Mouse (Mus musculus): ENCODE results near the gene Armc7.
"Not testable (repeated sequence)": the region's sequence is repeated elsewhere in the genome, so short reads cannot be mapped to it uniquely, and the experiment has no call there.

The Armc7 gene

GRCm38 (mm10) chr11:115475025-115475757 lies at the start of gene Armc7:
Gene Armc7 (plus strand): TSS chr11:115475667.
- DNase-seq: peak; percentile 90 to 93

DNA sequence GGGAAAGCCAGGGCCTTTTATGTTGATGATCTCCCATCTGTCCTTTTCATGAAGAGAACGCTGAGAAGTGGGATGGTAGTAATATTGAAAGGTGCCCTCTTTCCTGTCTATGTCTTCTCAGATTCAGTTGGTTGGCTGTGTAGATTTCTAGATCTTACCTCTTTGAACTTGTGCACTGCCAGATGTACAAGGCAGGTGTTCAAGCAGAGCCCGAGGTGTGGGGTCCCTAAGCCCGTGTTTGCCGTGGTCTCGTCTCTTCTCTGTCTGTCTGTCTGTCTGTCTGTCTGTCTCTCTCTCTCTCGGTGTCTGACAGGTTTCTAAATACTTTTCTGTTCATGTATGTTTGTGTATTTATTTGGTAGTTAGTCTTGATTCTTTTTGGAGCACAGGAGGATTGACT lies 49.8 kb upstream of the Armc7 start:
- no peak for DNase-seq

DNA sequence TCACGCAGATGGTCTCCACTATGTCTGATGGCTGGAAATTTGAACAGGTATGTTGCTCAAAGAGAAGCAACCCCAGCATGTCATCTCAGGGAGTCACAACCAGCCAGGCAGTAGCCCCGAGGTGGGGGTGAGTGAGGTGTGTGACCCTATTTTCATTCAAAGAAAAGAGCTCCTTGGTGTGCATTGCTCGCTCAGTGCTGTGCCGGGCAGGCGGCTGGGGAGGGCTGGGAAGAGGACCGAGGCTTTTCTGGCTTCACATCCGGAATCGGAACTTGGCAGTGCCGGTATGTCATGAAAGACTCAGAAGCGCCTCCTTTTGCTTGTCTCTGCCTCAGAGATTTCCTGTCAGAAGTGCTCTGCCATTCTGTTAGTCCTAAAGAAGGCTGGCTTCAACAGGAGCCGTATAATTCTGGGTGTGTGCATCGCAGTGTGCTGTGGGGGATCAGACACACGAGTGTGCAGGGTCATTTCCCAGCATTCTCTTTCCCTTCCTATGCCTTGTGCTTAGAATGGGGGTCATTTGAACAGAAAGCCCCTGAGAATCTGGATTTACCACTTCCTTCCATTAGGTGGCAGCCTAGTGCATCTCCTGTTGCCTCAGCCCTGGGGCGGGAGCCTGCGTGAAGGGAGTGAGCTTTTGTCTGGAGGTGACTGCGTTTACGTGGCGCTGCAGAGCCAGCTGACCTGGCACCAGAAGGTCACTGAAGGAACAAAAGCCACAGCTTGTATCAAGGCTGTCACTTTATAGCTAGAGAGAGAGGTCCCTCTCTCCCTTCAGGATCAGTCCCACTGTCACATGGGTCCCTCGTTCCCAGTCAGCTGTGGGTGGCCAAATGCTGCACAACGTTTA lies 47.8 kb upstream of the Armc7 start:
- DNase-seq: peak; percentile 76 to 77

DNA sequence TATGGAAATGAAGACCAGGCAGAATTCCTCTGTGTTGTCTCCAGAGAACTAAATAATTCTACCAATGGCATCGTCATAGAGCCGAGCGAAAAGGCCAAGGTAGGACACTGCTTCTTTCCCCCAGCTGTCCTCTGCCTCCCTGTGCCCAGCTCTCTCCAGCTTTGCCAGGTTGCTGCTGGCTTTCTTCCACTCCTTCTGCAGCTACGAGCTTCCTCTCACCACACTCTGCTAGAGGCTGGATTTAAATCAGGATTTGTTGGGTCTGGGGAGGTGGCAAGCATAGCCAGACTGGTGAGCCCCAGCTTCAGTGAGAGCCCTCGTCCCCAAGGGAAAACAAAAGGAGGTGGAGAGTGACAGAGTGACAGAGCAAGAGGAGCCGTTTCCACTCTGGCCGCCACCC lies 46.2 kb upstream of the Armc7 start:
- DNase-seq: peak in 1 of 2 experiments; percentile 44

GRCm38 (mm10) chr11:115430561-115430960 lies 44.9 kb upstream of the Armc7 start:
- DNase-seq: no peak

- no peak for DNase-seq
Observed at GRCm38 (mm10) chr11:115432814-115433213, 42.7 kb upstream of the Armc7 start.

DNA sequence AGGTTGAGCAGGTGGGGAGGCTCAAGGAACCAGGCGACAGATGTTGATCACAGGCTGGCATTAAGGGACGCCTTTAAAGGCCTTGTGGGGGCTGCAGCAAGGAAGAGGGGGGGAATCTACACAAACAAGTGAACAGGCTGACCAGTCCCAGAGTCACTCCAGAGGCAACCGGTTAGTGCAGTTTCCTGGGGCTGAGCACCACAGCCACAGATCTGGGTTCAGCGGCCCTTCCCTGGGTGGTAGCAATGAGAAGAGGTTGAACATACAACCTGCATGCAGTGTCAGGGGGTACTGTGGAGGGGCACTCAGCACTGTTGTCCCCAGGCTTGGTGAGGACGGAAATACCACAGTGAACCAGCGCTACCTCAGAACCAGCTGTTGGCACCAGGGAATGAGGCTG lies 42.1 kb upstream of the Armc7 start:
- no peak for DNase-seq

- DNase-seq: peak; percentile 72 to 78
Observed at GRCm38 (mm10) chr11:115435596-115436337, 39.7 kb upstream of the Armc7 start.

DNA sequence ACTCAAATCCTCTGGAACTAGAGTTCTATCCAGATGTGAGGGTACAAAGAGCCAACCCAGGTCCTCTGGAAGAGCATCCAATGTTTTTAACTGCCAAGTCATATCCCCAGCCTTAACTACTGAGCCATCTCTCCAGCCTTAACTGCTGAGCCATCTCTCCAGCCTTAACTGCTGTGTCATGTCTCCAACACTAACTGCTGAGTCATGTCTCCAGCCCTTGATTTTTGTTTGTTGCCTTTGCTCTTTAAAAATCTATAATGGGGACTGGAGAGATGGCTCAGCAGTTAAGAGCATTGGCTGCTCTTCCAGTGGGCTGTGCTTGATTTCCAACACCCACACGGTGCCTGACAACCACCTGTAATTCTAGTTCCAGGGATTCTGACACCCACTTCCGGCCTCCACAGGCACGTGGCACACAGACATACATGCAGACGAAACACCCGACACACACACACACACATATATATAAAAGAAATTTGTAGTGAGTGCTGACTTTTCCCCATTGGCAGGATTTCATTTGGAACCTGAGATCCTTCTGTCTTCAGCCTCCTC lies 37.8 kb upstream of the Armc7 start:
- no peak for DNase-seq

- DNase-seq: no peak
Observed at GRCm38 (mm10) chr11:115439326-115439725, 36.1 kb upstream of the Armc7 start.

DNA sequence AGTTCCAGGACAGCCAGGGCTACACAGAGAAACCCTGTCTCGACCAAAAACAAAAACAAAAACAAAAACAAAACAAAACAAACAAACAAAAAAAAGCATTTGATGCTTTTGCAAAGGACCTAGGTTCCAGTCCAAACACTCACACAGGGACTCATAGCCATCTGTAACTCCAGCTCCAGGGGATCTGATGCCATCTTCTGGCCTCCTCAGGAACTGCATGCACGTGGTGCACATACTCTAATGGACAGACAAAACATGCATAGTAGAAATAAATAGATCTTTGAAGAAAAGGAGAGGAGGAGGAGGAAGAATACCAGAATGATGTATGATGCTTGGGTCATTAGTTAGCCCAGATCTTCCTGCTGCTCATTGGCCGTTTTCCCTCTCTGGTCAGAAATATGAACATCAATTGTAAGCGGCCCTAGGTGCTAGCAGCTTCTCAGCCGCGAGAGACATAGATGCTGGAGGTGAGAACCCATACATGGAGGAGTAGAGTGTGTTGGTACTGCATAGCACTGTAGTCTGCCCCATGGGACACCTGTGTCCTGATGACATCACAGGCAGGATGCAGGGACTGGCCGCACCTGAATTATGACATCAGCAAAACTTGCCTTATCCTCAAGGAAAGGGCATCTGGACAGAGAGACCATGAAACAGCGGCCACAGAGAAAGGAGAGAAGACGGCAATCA lies 35.4 kb upstream of the Armc7 start, which contains the start of gene Trim80:
TSS of gene Trim80 (plus strand) at position 640 of the 690 bp plus-strand sequence.
- DNase-seq: no peak

GRCm38 (mm10) chr11:115441417-115441816 lies 34.0 kb upstream of the Armc7 start:
- DNase-seq: no peak

GRCm38 (mm10) chr11:115446906-115447305 lies 28.6 kb upstream of the Armc7 start:
- no peak for DNase-seq

DNA sequence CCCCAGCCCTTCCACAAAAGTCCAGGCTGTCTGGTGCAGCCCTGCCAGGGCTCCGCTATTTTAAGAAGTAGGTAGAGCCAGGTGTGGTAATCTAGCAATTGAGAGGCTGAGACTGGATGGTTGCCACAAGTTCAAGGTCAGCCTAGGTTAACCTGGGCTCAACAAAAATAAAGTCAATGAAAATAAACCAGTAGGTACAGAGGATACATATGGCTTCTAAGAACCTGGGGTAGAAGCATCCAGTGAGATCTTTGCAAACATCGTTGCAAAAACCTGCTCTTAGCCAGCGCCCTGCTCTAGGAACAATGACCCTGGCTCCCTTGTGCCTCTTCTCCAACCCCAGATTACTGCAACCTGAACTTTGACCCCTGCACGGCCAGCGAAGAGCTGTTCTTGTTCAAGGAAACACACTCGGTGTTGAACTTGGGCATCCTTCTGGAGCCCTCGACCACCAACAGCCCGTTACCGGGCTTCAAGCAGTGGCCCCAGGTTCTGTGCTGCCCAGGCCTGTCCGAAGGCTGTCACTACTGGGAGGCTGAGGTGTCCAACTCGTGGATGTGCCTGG lies 28.1 kb upstream of the Armc7 start:
- DNase-seq: no peak

- DNase-seq: no peak
Observed at GRCm38 (mm10) chr11:115448075-115448474, 27.4 kb upstream of the Armc7 start.

DNA sequence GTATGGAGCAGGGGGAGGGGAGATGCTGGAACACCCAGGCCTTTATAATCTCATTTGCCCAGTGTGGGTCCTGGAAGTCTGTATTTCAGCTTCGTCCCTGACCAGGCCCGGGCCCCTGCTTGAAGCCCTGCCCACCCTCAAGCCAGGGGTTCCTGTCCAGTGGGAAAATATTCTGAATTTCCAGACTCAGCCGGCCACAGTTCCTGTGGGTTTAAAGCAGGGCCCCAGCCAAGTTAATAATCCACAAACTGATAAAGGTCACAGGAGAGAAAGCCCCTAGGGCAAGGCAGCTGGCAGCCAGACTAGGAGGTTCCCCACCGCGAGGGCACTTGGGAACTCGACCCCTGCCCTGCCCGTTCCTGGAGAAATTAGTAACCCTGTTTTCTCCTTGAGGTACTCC lies 26.5 kb upstream of the Armc7 start:
- no peak for DNase-seq

DNA sequence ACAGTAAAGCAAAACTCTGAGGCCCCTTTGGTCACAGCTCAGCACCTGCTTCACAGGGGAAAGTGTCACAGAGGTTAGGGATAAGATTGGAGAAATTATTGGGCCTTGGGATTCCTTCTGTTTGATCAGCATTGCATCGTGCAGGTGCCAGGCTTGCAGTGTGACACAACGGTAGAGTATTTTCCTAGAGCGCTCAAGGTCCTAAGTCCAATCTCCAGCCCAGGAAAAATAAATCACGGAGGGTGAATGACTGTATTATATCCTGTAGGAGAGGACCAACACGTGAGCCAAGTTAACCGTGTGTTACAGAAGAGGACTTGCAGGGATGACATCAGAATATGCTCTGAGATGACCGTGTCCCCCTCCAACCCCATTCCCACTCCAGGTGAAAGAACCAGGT lies 25.3 kb upstream of the Armc7 start:
- DNase-seq: no peak

GRCm38 (mm10) chr11:115451781-115452241 lies 23.7 kb upstream of the Armc7 start:
- no peak for DNase-seq

DNA sequence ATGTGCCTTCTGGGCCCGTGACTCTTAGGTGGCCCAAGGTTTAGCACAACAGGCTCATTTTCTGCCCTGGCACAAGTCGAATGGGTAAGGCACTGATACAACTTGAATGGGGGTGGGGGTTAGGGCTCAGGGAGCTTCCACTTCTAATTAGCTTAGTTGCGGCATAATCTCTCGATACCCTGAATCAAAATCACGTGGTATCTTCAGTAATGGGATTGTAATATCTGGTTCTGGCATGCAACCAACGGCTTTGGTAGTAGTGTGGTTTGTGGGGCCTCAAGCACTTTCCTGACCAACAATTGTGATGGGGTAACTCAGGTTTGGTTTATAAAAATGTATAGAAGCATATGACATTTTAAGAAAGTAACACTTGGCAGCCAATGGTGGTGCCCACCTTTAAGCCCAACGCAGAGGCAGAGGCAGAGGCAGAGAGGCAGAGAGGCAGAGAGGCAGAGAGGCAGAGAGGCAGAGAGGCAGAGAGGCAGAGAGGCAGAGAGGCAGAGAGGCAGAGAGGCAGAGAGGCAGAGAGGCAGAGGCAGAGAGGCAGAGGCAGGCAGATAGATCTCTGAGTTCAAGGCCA lies 23.1 kb upstream of the Armc7 start:
- DNase-seq: no peak

- no peak for DNase-seq
Observed at GRCm38 (mm10) chr11:115453306-115453705, 22.2 kb upstream of the Armc7 start.

- not testable (repeated sequence) for DNase-seq
Observed at GRCm38 (mm10) chr11:115454822-115455221, 20.6 kb upstream of the Armc7 start.

Measured in cerebellum, postnatal 36 days (tissue).